Mouse (Mus musculus): ENCODE measurements around the gene Tmem203. TPM values are rescaled to one million over a fixed set of nuclear protein-coding genes. Genes with fewer than 3 reads are reported as not detected.
"Not testable (repeated sequence)": the region's sequence is repeated elsewhere in the genome, so short reads cannot be mapped to it uniquely, and the experiment has no call there.

Gene Tmem203
- polyA plus RNA-seq, 2 experiments from 2014 or later, result 10.8 to 13.0 TPM

- ATAC-seq, result no peak
Measured at GRCm38 (mm10) chr2:25234551-25235220, 20.6 kb upstream of the Tmem203 start.

- ATAC-seq, result no peak
Measured at GRCm38 (mm10) chr2:25236614-25237013, 18.6 kb upstream of the Tmem203 start, which contains the start of gene Rnf224. Gene Rnf224, minus strand, starts transcription at chr2:25236787.

GRCm38 (mm10) chr2:25237522-25237921 lies 17.7 kb upstream of the Tmem203 start:
- ATAC-seq, result no peak

GRCm38 (mm10) chr2:25238106-25238505 lies 17.1 kb upstream of the Tmem203 start:
- no peak for ATAC-seq

GRCm38 (mm10) chr2:25239766-25240165 lies 15.5 kb upstream of the Tmem203 start:
- ATAC-seq, result no peak

GRCm38 (mm10) chr2:25240310-25240709 lies 14.9 kb upstream of the Tmem203 start:
- ATAC-seq, result no peak

- ATAC-seq, result peak; percentile 33
Measured at GRCm38 (mm10) chr2:25240723-25241437, 14.4 kb upstream of the Tmem203 start.

GRCm38 (mm10) chr2:25241438-25241775 lies 13.8 kb upstream of the Tmem203 start:
- peak; percentile 42 for ATAC-seq

- peak; percentile 67 for ATAC-seq
Measured at GRCm38 (mm10) chr2:25242101-25242506, 13.1 kb upstream of the Tmem203 start, which contains the start of the genes Rnf208 and Cysrt1. Gene Rnf208, plus strand, starts transcription at chr2:25242255. Gene Cysrt1, minus strand, starts transcription at chr2:25242452.

- ATAC-seq, result no peak
Measured at GRCm38 (mm10) chr2:25243342-25243741, 11.9 kb upstream of the Tmem203 start.

GRCm38 (mm10) chr2:25244144-25244543 lies 11.1 kb upstream of the Tmem203 start:
- ATAC-seq, result no peak

- ATAC-seq, result no peak
Measured at GRCm38 (mm10) chr2:25246183-25247072, 8.8 kb upstream of the Tmem203 start, which contains the start of gene AL732309.1. Gene AL732309.1, minus strand, starts transcription at chr2:25246863.

- no peak for ATAC-seq
Measured at GRCm38 (mm10) chr2:25252331-25252730, 2.9 kb upstream of the Tmem203 start.

GRCm38 (mm10) chr2:25256443-25257109 lies 1.3 kb downstream of the Tmem203 start:
- ATAC-seq, result not testable (repeated sequence)

- not testable (repeated sequence) for ATAC-seq
Measured at GRCm38 (mm10) chr2:25257250-25257649, 2.0 kb downstream of the Tmem203 start.

- ATAC-seq, result no peak
Measured at GRCm38 (mm10) chr2:25258887-25259286, 3.6 kb downstream of the Tmem203 start.

GRCm38 (mm10) chr2:25261870-25262269 lies 6.6 kb downstream of the Tmem203 start:
- peak; percentile 8 for ATAC-seq

- ATAC-seq, result peak; percentile 96
Measured at GRCm38 (mm10) chr2:25262291-25262767, 7.1 kb downstream of the Tmem203 start, which contains the start of gene Tprn. Gene Tprn, plus strand, starts transcription at chr2:25262618.

- peak; percentile 40 for ATAC-seq
Measured at GRCm38 (mm10) chr2:25262795-25263622, 7.8 kb downstream of the Tmem203 start.

GRCm38 (mm10) chr2:25263623-25264285 lies 8.5 kb downstream of the Tmem203 start:
- ATAC-seq, result no peak

- no peak for ATAC-seq
Measured at GRCm38 (mm10) chr2:25264286-25264660, 9.0 kb downstream of the Tmem203 start.

All from activated CD4-positive, CD25-positive, alpha-beta regulatory T cell, adult 4 months (primary cell).